Mouse (Mus musculus) adrenal gland, adult 8-10 months (tissue): ENCODE results near the gene Zfp58. TPM values are rescaled to one million over a fixed set of nuclear protein-coding genes. Genes with fewer than 3 reads are reported as not detected.
A peak's percentile ranks its signal among the peaks of the same experiment; 100 is the strongest.
"Not testable (repeated sequence)": the region's sequence is repeated elsewhere in the genome, so short reads cannot be mapped to it uniquely, and the experiment has no call there.

ENCODE experiments used
- DNase-seq: peaks from one replicate; pipeline ENCODE4 v3.0.0; 2022
- total RNA-seq, 4 experiments: library from RNA; stranded (reverse); gene quantifications; 2 replicates each; pipeline ENCODE4 v1.2.4; 2022

Gene Zfp58
- 10 to 100 TPM in 2 of 4 experiments, 1 to 10 TPM in 2; 7.4 to 10.7 (median 9.5) TPM for total RNA-seq

DNA sequence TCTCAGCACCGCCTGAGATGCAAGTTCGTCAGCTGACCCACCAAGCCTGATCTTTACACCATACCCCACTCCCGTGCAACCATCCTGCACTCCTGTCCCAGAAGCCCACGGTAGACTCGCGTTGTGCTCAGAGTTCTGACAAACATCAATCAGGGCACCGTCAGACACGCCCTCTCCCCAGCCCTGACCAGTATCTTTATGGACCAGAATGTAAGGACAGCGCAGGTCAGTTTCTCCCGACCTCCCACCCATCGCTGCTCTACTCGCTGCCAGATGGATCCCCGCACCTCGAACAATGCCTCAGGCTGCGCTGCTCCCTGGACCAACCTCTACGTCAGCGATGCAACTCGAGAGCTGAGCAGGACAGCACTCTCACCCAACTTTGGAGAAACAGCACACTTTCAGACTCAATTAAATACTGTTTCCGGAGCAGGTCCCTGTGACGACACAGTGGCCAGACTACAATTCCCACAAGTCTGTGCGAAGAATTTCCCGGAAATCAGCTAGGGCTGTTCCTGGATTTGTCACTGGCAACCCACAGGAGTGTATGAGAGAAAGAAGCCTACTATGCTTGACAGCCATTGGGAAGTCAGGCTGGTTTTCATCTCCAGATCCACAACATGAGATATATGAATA, at the start of gene Zfp58:
Gene Zfp58, minus strand, starts transcription at position 472 of the 636 bp plus-strand sequence.
- peak; percentile 84 for DNase-seq

DNA sequence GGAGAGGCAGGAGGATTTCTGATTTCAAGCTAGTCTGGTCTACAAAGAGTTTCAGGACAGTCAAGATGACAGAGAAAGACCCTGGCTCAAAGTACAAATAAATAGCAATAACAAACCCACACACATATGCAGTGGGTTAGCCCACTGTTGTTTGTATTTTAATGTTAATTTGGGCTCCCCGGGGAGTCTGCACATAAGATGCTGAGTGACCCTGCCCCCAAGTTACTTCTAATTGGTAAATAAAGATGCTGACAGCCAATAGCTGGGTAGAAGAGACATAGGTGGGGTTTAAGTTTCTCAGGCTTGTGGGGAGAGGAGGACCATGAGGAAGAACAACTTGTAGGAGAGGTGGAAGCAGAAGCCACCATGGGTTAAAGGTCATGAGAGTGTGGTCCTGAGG, 45.6 kb upstream of the Zfp58 start:
- DNase-seq = no peak

DNA sequence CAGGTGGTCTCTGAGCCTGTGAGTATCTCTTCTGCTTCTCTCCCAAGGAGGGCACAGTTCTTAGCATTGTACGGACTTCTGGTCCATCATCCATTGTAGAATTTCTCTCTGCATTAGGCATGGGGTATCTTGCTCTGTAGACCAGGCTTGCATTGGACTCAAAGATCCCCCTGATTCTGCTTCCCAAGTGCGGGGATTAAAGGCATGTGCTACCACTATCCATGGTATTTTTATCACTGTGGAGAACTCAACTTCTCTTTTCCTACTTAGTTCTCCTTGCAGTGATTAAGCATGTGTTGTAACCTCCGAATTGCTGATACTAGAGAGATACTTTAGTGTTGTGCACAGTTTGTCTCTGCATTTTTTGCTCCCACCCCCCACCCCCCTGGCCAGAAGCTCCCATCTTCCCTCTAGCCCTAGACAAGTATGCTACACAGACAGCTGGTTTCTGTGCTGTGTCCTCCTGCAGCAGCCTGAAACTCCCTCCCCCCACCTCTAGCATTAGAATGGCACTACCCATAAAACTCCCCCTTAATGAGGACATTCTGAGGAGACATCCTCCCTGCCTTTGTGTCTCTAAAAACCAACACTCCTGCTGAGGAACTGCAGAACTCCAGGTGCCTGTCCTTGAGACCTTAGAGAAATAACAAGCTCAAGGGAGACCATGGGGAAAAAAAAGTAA, 26.8 kb upstream of the Zfp58 start:
- DNase-seq = no peak

DNA sequence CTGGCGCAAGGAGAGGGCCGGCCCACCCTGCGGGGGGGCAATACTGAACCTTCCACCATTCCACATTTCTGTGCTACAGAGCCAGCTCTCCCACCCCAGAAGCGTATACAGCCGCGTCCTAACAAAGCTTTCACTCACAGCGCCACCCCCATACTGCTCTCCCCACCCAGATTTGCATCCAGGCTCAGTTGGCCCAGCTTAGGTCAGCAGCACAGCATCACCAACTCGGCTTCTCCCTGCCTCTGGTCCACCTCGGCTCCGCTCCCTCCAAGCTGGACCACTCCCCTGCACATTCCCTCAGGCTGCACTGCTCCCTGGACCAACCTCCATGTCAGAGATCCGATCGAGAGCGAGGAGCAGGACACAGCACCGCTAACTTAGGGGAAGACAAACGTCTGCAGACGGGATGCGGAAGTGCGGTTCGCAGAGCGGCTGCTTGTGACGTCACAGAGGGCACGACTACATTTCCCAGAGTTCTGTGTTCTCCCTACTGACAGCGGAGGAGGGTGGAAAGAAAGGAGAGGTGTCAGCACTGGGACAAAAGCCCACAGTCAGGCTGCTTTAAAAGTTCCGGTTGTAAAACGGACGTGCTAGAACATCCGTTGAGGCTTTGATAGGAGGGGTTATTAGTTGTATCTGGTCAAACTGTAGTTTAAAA, 25.5 kb upstream of the Zfp58 start, which contains the start of the genes Gm26965 and Zfp87:
Gene Gm26965, minus strand, starts transcription at position 399 of the 658 bp plus-strand sequence.
Gene Zfp87, minus strand, starts transcription at position 425 of the 658 bp plus-strand sequence.
- peak; percentile 93 for DNase-seq

DNA sequence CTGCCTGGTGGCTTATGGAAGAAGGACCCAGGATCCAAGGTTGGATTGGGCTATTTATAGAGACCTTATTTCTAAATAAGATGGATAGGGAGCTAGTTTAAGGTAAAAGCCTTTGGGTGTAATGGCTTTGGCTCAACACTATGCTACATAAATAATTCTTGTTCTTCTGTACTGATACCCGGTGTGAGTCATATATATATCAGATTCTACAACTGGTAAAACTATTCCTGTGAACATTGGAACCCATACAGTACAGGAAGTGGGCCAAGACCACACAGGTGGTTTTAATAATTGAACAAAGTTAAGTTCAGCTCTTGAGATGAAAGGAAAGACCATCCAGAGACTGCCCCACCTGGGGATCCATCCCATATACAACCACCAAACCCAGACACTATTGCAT, 553 bp upstream of the Zfp58 start:
- DNase-seq = no peak

DNA sequence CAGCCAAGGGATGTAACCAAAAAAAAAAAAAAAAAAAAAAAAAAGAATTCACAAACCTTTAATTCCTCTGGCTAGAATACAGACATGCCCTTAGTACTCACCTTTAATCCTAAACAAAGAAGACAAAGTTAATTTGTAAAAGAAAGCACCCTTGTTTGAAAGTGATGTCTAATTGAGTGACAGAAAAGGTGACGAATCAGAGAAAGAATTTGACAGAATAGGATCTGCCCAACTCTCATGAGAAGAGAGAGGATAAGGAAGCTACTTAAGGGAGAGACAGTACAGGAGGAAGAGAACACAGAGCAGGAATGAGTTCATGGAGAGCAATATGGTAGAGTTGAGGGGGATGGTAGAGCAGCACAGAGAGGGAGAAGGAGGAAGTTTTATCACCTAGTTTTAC, 4.7 kb downstream of the Zfp58 start:
- DNase-seq = no peak

DNA sequence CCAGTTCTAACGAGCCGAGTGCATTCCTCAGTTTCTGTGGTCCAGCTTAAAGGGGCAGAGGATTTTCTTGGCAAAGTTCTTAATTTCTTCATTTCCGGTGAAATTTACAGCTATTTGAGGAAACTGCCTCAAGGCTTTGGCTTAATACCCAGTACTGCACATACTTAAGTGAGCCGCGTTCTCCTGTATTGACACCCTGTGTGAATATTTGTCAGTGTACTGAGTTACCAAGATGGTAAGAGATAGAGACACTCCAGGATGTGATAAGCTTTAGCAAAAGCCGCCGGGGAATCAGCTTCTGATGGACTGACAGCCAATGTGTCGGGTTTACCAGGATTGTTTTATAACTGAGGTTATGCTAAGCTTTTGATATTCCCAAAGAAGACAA, 15.9 kb downstream of the Zfp58 start:
- no peak for DNase-seq

DNA sequence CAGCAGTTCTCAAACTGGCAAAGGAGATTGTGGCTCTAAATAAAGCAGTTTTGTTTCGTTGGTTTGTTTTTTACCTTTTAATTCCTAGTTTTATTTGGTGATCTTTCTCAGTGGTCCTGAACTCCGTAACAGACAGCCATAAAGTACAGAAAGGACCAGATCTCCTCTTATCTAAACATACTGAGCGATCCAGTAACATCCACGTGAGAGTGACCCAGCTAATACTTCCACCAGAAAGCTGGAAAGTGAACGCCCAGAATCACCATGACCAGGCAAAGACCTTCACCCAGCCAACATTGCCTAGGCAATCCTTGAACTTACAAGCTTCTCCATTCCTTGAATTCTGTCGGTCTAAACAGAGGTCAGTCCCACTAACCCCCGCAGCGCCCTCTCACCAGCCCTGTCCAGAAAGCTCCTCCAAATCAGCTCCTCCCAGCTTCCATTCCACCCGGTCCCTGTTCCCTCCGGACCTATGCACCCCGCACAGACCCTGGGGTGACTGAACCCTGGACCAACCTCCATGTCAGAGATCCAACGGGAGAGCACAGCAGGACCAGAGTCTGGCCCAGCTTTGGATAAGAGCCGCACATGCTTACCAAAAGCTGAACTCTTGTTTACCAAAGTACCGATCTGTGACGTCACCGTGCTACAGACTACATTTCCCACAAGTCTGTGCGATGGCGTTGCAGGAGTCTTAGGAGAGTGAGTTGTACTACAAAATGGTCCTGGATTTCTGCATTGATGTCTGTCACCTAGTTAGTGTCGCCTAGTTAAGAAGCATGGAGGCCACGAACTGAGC, 16.5 kb downstream of the Zfp58 start, which contains the start of gene Zfp874b:
Gene Zfp874b, minus strand, starts transcription at position 634 of the 799 bp plus-strand sequence.
- peak; percentile 85 for DNase-seq

DNA sequence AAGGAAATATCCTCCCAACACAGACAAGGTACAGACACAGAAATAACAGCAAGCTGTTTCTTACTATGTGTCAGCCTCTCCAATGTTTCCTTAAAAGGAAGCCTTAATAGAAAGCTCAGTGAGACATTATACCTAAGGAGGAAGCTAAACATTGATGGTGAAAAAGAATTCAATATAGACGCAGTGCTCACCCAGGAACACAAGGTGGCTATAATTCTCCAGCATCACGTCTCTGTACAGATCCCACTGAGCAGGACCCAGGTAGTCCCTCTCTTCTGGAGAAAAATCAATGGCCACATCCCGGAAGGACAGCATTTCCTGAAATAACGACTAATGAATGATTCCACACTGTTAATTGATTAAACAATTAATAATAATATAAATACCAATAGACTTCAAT, 18.8 kb downstream of the Zfp58 start:
- no peak for DNase-seq

DNA sequence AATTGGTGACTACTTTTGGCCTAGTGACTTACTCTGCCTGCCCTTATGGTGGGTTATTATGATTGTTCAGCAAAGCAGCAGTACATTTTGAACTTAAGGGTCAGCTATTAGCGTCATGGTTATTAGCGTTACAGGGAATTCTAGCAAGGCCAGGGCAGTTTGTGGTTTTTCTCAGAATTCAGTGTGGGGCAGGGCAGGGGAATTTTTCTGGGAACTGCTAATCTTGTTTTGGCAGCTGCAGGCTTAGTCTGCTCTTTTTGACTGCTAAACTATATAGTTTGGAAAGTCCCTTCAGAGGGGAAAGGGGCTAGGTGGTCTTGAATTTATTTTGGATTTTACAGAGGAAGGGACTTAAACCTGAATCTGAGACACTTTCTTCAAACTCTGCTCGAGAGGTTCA, 31.1 kb downstream of the Zfp58 start:
- no peak for DNase-seq

DNA sequence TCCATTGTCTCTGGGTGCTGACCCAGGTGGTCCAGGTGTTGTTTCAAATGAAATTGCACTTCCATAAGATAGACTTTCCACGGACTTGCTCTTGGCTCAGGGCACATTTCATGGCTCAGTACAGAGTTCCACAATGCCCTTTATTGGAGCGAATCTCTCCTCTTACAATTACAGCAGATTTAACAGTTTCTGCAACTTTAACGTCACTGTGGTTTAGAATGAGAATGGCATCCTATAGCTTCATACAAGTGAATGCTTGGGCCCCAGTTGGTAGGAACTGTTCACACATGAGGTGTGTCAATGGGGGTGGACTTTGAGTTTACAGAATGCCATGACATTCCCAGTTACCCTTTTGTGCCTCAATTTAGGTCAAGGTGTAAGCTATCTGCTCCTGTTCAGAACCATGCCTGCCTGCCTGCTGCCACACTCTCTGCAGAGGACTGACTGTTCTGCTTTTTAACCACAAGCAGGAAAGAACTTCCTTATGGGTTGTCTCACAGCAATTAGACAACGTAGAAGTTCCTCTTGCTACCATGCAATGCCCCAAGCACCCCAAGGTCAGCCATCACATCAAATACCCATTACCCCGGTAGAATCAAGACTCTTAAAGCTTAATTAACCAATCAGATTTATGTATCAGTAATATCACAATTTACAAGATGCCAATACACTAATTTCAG, 36.7 kb downstream of the Zfp58 start:
- DNase-seq = not testable (repeated sequence)

DNA sequence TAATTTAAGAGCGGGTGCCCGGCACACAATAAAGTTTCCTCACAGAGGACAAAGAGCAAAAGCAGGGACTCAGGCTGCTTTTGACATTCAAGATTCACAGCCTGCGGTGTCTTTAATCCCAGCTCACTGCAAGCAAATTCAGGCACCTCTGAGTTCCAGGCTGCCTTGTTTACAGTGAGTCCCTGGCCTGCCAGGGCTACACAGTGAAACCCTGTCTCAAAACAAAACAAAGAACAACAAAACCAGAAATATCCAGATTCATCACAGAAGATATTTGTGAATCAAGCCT, 48.4 kb downstream of the Zfp58 start:
- no peak for DNase-seq

DNA sequence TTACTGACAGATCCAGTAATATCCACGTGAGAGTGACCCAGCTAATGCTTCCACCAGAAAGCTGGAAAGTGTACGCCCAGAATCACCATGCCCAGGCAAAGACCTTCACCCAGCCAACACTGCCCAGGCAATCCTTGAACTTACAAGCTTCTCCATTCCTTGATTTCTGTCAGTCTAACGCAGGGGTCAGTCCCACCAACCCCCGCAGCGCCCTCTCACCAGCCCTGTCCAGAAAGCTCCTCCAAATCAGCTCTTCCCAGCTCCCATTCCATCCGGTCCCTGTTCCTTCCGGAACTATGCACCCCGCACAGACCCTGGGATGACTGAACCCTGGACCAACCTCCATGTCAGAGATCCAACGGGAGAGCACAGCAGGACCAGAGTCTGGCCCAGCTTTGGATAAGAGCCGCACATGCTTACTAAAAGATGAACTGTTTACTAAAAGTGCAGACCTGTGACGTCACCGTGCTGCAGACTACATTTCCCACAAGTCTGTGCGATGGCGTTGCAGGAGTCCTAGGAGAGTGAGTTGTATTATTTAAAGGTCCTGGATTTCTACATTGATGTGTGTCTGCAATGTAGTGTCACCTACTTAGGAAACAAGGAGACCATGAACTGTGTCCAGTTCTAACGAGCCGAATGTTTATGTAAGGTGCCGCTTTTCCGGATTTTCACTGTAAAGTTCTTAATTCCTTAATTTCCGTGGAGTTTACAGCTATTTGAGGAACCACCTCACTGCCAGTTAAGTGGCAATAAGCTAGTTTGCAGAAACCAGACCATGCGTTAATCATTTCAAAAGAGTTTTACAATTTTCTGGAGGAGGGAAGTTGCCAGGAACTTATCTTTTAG, 49.0 kb downstream of the Zfp58 start, which contains the start of gene Zfp874a:
Gene Zfp874a, minus strand, starts transcription at position 453 of the 849 bp plus-strand sequence.
- peak; percentile 92 for DNase-seq

Other genes starting within 250 kb of the Zfp58 start
- gene Zfp458, start 222.1 kb downstream of the Zfp58 start, total RNA-seq = 1 to 10 TPM; 2.9 to 5.5 (median 4.4) TPM
- 1 to 10 TPM; 3.0 to 4.8 (median 4.4) TPM for gene Zfp457, start 194.1 kb downstream of the Zfp58 start, total RNA-seq
- 1 to 10 TPM; 5.3 to 6.1 (median 5.6) TPM for gene Zfp595, start 168.0 kb downstream of the Zfp58 start, total RNA-seq
- 1 to 10 TPM in 2 of 4 experiments, not detected in 2; 3.7 to 3.9 TPM for gene Gm28044, start 140.0 kb downstream of the Zfp58 start, total RNA-seq
- gene Zfp953, start 139.9 kb downstream of the Zfp58 start, total RNA-seq = 1 to 10 TPM; 2.7 to 3.8 (median 3.0) TPM
- gene Gm28041, start 124.8 kb downstream of the Zfp58 start, total RNA-seq = 1 to 10 TPM in 3 of 4 experiments, under 1 TPM in 1; 0.46 to 3.7 (median 1.6) TPM
- gene Zfp456, start 124.7 kb downstream of the Zfp58 start, total RNA-seq = 1 to 10 TPM; 1.2 to 2.8 (median 1.9) TPM
- 1 to 10 TPM; 3.5 to 7.4 (median 5.4) TPM for gene Zfp429, start 100.7 kb downstream of the Zfp58 start, total RNA-seq
- gene Zfp459, start 79.1 kb downstream of the Zfp58 start, total RNA-seq = 1 to 10 TPM in 3 of 4 experiments, under 1 TPM in 1; 0.99 to 5.2 (median 2.8) TPM
- 10 to 100 TPM; 17.9 to 28.8 (median 23.0) TPM for gene Zfp874a, start 48.9 kb downstream of the Zfp58 start, total RNA-seq
- gene Zfp874b, start 16.3 kb downstream of the Zfp58 start, total RNA-seq = 10 to 100 TPM; 17.7 to 23.8 (median 18.7) TPM
- 1 to 10 TPM in 1 of 4 experiments, not detected in 3; 1.0 TPM for gene Gm26965, start 25.6 kb upstream of the Zfp58 start, total RNA-seq
- 10 to 100 TPM; 16.7 to 22.7 (median 19.6) TPM for gene Zfp87, start 25.6 kb upstream of the Zfp58 start, total RNA-seq
- 10 to 100 TPM in 3 of 4 experiments, 1 to 10 TPM in 1; 9.8 to 11.0 (median 10.4) TPM for gene Zfp748, start 53.3 kb upstream of the Zfp58 start, total RNA-seq
- gene Zfp729b, start 109.2 kb upstream of the Zfp58 start, total RNA-seq = 10 to 100 TPM in 1 of 4 experiments, 1 to 10 TPM in 3; 6.7 to 11.0 (median 9.3) TPM
- 1 to 10 TPM in 1 of 4 experiments, under 1 TPM in 3; 0.44 to 2.4 (median 0.78) TPM for gene Gm49345, start 137.2 kb upstream of the Zfp58 start, total RNA-seq
- 10 to 100 TPM in 2 of 4 experiments, 1 to 10 TPM in 2; 7.3 to 10.5 (median 9.2) TPM for gene Zfp729a, start 137.2 kb upstream of the Zfp58 start, total RNA-seq
- gene Zfp738, start 186.5 kb upstream of the Zfp58 start, total RNA-seq = 10 to 100 TPM; 12.6 to 19.6 (median 16.1) TPM
- 10 to 100 TPM; 12.1 to 14.5 (median 12.7) TPM for gene Zfp65, start 228.6 kb upstream of the Zfp58 start, total RNA-seq